Mouse (Mus musculus) adrenal gland (tissue): ENCODE data around the gene 5830473C10Rik.

Experiments
- intact Hi-C: fragments of 180-260 bp; cut with DNase I; formaldehyde crosslinking; loops from one replicate; pipeline ENCODE4 v1.15.1; 2025
- long read RNA-seq, 2 experiments: library from polyadenylated mRNA; unstranded; transcript quantifications; one replicate each; pipeline ENCODE4 v2.0.0; 2020; ENCODE audit warnings: borderline replicate concordance in 1 of 2; ENCODE audit not compliant: insufficient replicate concordance in 1 of 2

The 5830473C10Rik gene
- long read RNA-seq, experiment 1 = 0 reads
- long read RNA-seq, experiment 2 = 0 reads

GRCm38 (mm10) chr5:90560743-90561142 lies at the start of gene 5830473C10Rik:
TSS of gene 5830473C10Rik (plus strand) at chr5:90561107.
- intact Hi-C loops = no loop called here

- intact Hi-C loops = no loop called here
Measured at GRCm38 (mm10) chr5:90512288-90512955, 48.5 kb upstream of the 5830473C10Rik start.

- intact Hi-C loops = no loop called here
Measured at GRCm38 (mm10) chr5:90515561-90515960, 45.3 kb upstream of the 5830473C10Rik start.

GRCm38 (mm10) chr5:90518356-90519100 lies 42.4 kb upstream of the 5830473C10Rik start, which contains the start of gene Afm:
TSS of gene Afm (plus strand) at chr5:90518932.
- intact Hi-C loops = no loop called here

- intact Hi-C loops = no loop called here
Measured at GRCm38 (mm10) chr5:90551191-90551590, 9.7 kb upstream of the 5830473C10Rik start.

GRCm38 (mm10) chr5:90556052-90556451 lies 4.9 kb upstream of the 5830473C10Rik start:
- intact Hi-C loops = no loop called here

GRCm38 (mm10) chr5:90561721-90562275 lies 891 bp downstream of the 5830473C10Rik start:
- intact Hi-C loops = no loop called here

GRCm38 (mm10) chr5:90562880-90563279 lies 2.0 kb downstream of the 5830473C10Rik start:
- intact Hi-C loops = no loop called here

GRCm38 (mm10) chr5:90564161-90564560 lies 3.3 kb downstream of the 5830473C10Rik start:
- intact Hi-C loops = no loop called here

- intact Hi-C loops = no loop called here
Measured at GRCm38 (mm10) chr5:90565205-90565604, 4.3 kb downstream of the 5830473C10Rik start.

GRCm38 (mm10) chr5:90567788-90568187 lies 6.9 kb downstream of the 5830473C10Rik start:
- intact Hi-C loops = no loop called here

GRCm38 (mm10) chr5:90568338-90568737 lies 7.4 kb downstream of the 5830473C10Rik start:
- intact Hi-C loops = no loop called here

GRCm38 (mm10) chr5:90571216-90571615 lies 10.3 kb downstream of the 5830473C10Rik start:
- intact Hi-C loops = no loop called here

GRCm38 (mm10) chr5:90577751-90578150 lies 16.8 kb downstream of the 5830473C10Rik start:
- intact Hi-C loops = no loop called here

- intact Hi-C loops = no loop called here
Measured at GRCm38 (mm10) chr5:90579556-90579955, 18.6 kb downstream of the 5830473C10Rik start.

GRCm38 (mm10) chr5:90582179-90582578 lies 21.3 kb downstream of the 5830473C10Rik start:
- intact Hi-C loops = loop anchor here (10.0 kb wide), 1 partner anchor 187 kb away; no protein-coding TSS in a partner anchor

- intact Hi-C loops = loop anchor here (10.0 kb wide), 1 partner anchor 190 kb away; no protein-coding TSS in a partner anchor
Measured at GRCm38 (mm10) chr5:90584799-90585198, 23.9 kb downstream of the 5830473C10Rik start.

- intact Hi-C loops = loop anchor here (10.0 kb wide), 1 partner anchor 192 kb away; no protein-coding TSS in a partner anchor
Measured at GRCm38 (mm10) chr5:90586511-90586910, 25.6 kb downstream of the 5830473C10Rik start.

- intact Hi-C loops = loop anchor here (10.0 kb wide), 1 partner anchor 193 kb away; no protein-coding TSS in a partner anchor
Measured at GRCm38 (mm10) chr5:90588104-90588503, 27.2 kb downstream of the 5830473C10Rik start.

- intact Hi-C loops = loop anchor here (10.0 kb wide), 1 partner anchor 194 kb away; no protein-coding TSS in a partner anchor
Measured at GRCm38 (mm10) chr5:90588708-90589595, 28.0 kb downstream of the 5830473C10Rik start.

- intact Hi-C loops = no loop called here
Measured at GRCm38 (mm10) chr5:90590676-90591075, 29.8 kb downstream of the 5830473C10Rik start.
